In the genomic region with DNA sequence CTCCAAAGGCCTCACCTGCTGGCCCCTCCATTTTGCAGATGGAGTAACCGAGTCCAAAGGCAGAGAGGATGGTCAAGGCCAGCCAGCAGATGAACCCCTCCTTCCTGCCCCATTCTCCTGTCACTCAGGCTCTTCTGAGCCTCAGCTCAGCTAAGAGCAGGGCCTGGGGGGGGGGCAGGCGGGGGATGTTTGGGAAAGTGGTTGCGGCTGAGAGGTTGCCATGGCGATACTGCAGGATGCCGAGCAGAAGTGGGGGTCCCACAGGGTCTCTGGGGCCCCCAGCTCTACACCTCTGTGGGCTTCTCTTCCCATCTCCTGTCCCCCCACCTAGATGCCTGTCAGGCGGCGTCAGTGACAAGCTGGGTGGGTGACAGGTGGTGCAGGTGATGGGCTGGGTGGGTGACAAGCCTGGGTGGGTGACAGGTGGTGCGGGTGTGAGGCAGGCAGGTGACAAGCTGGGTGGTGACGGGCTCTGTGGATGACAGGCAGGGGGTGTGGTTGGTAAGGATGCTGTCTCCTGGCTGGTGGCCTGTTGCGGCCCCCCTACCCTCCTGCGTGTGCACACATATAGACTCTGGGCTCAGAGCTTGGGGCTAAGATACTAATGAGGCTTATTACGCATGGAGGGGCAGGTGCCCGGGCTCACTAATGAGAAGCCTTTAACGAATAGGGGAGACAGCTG, we compare ENCODE assay signal across 12 mouse cellular contexts. TPM values are rescaled to one million over a fixed set of nuclear protein-coding genes. Genes with fewer than 3 reads are reported as not detected.
A peak's percentile ranks its signal among the peaks of the same experiment; 100 is the strongest.
DNase-seq lines count a peak whose midpoint lies in the region; ATAC-seq and TF ChIP-seq lines count a peak whose summit lies in the region.
"Had no signal": no experiment of that assay in that cellular context is flagged by ENCODE, and none has a peak within 500 bp of the region (broad histone marks: within the 10 kb centered on the region; RNA-seq: fewer than 3 reads in every experiment).

No protein-coding gene starts in this region.

- intact Hi-C loops in gastrocnemius, adult 2 months (cut with DNase I): no loop called here

- TF ChIP-seq EP300 in stomach, postnatal 0 days (optimal IDR thresholded peaks at IDR 0.05): no peak

- peaks cover 95% of the 10 kb centered on the region for H3K36me3 ChIP-seq in megakaryocyte, embryonic 14.5 days (replicated peaks; ENCODE audit: low read length)
- peaks cover 13% of the 10 kb centered on the region; the same call in 1 of the 2 replicates for H3K36me3 ChIP-seq in limb, embryonic 15.5 days
- no peaks in the 10 kb centered on the region for H3K36me3 ChIP-seq in stomach, postnatal 0 days (ENCODE audit: control insufficient read depth, insufficient read depth, low read length)

- no peak overlapping the region for H3K9ac ChIP-seq in limb, embryonic 15.5 days
- no peak overlapping the region for H3K9ac ChIP-seq in stomach, postnatal 0 days (ENCODE audit: low read length)

- no peaks in the 10 kb centered on the region for H3K27me3 ChIP-seq in megakaryocyte, embryonic 14.5 days (replicated peaks)
- H3K27me3 ChIP-seq in limb, embryonic 15.5 days: no peaks in the 10 kb centered on the region
- no peaks in the 10 kb centered on the region for H3K27me3 ChIP-seq in stomach, postnatal 0 days (ENCODE audit: control insufficient read depth, insufficient read depth, low read length)

- H3K9me3 ChIP-seq in megakaryocyte, embryonic 14.5 days: no peaks in the 10 kb centered on the region
- H3K9me3 ChIP-seq in limb, embryonic 15.5 days: no peaks in the 10 kb centered on the region
- H3K9me3 ChIP-seq in stomach, postnatal 0 days (ENCODE audit: control insufficient read depth, low read length): no peaks in the 10 kb centered on the region

- H3K4me2 ChIP-seq in limb, embryonic 15.5 days: no peak overlapping the region
- H3K4me2 ChIP-seq in stomach, postnatal 0 days (replicated peaks; ENCODE audit: low read depth): no peak overlapping the region

- WGBS in limb, embryonic 15.5 days: 73% methylated on average over 14 of the region's 14 CpGs
- 81% methylated on average over 14 of the region's 14 CpGs for WGBS in stomach, postnatal 0 days

- peak overlapping the region; percentile 83 for H3K27ac ChIP-seq in gastrocnemius, adult 2 months
- peak overlapping the region; percentile 86 for H3K27ac ChIP-seq in limb, embryonic 15.5 days
- H3K27ac ChIP-seq in stomach, postnatal 0 days (replicated peaks): peak overlapping the region; percentile 30; the same call in 1 of the 2 replicates
- H3K27ac ChIP-seq: macrophage had no signal

- no peak for DNase-seq in gastrocnemius, adult 2 months
- no peak for DNase-seq in gastrocnemius, postnatal 25 days
- no peak for DNase-seq in stomach, postnatal 0 days (ENCODE audit: low spot score)
- DNase-seq in layer of hippocampus, adult 11-12 months (ENCODE audit: low spot score): no peak
- DNase-seq in frontal cortex, adult 2 months (ENCODE audit: extremely low spot score in 1 of 2, low spot score in 1 of 2): no peak
- DNase-seq: right cerebral cortex, postnatal 25 days; thymus, postnatal 14 days had no signal

- no peak overlapping the region for H3K4me3 ChIP-seq in gastrocnemius, adult 2 months
- peak overlapping the region; percentile 69 for H3K4me3 ChIP-seq in megakaryocyte, embryonic 14.5 days (replicated peaks)
- no peak overlapping the region for H3K4me3 ChIP-seq in limb, embryonic 15.5 days
- no peak overlapping the region for H3K4me3 ChIP-seq in stomach, postnatal 0 days (ENCODE audit: low read depth, low read length)

- H3K4me1 ChIP-seq in megakaryocyte, embryonic 14.5 days: peaks cover 100% of the 10 kb centered on the region
- H3K4me1 ChIP-seq in limb, embryonic 15.5 days: peaks cover 97% of the 10 kb centered on the region
- H3K4me1 ChIP-seq in stomach, postnatal 0 days (replicated peaks; ENCODE audit: control insufficient read depth, insufficient read depth): peaks cover 31% of the 10 kb centered on the region

- TF ChIP-seq CTCF in gastrocnemius, adult 2 months (IDR thresholded peaks at IDR 0.05): no peak
- no peak for TF ChIP-seq CTCF in stomach, postnatal 0 days (IDR thresholded peaks at IDR 0.05; ENCODE audit: low read depth)

- no peak for ATAC-seq in megakaryocyte, adult 5-6 weeks (ENCODE audit: poor library complexity, severe bottlenecking)
- no peak for ATAC-seq in limb, embryonic 15.5 days (ENCODE audit: insufficient number of reproducible peaks, low FRiP score, low TSS enrichment, low read depth)
- ATAC-seq in stomach, postnatal 0 days (ENCODE audit: low FRiP score, low TSS enrichment): no peak
- ATAC-seq: CD4-positive, CD25-positive, alpha-beta regulatory T cell, adult 4 months had no signal

RNA-seq across cellular contexts. Expression of gene Ahdc1, which starts 12.0 kb away (rescaled TPM):
- total RNA-seq in gastrocnemius, adult 2 months (2021): 10 to 100 TPM; 30.2 to 55.1 TPM
- total RNA-seq in gastrocnemius, postnatal 25 days (2021): 10 to 100 TPM; 29.3 to 32.8 TPM
- 42.4 and 114 TPM in 2 replicates for polyA plus RNA-seq in megakaryocyte, embryonic 14.5 days (2012; ENCODE audit: insufficient read depth, low replicate concordance)
- 3.0 and 4.4 TPM in 2 replicates for total RNA-seq in megakaryocyte, adult 5-6 weeks (2015)
- 0.77 and 3.6 TPM in 2 replicates for total RNA-seq in megakaryocyte, adult 5-6 weeks (2017)
- 10.7 and 13.2 TPM in 2 replicates for polyA plus RNA-seq in limb, embryonic 15.5 days (2015; fragmentation: Nextera tagmentation; extraction: Ambion mirVana)
- polyA plus RNA-seq in stomach, postnatal 0 days (2015; fragmentation: Nextera tagmentation; extraction: Ambion mirVana): 2.8 and 3.2 TPM in 2 replicates
- 28.5 and 28.6 TPM in 2 replicates for polyA plus RNA-seq in frontal cortex, adult 2 months (2012; rRNA removed)

RNA-seq across cellular contexts. Expression of gene Fgr, which starts 49.2 kb away (rescaled TPM):
- total RNA-seq in gastrocnemius, adult 2 months (2021): under 1 TPM in 1 of 2 experiments, not detected in 1; 0.06 TPM
- total RNA-seq in gastrocnemius, postnatal 25 days (2021): under 1 TPM in 1 of 2 experiments, not detected in 1; 0.43 TPM
- 4.8 TPM in 1 of 2 replicates, not detected in the other for polyA plus RNA-seq in megakaryocyte, embryonic 14.5 days (2012; ENCODE audit: insufficient read depth, low replicate concordance)
- 108 and 116 TPM in 2 replicates for total RNA-seq in megakaryocyte, adult 5-6 weeks (2015)
- 111 and 112 TPM in 2 replicates for total RNA-seq in megakaryocyte, adult 5-6 weeks (2017)
- polyA plus RNA-seq in limb, embryonic 15.5 days (2015; fragmentation: Nextera tagmentation; extraction: Ambion mirVana): 0.36 and 0.41 TPM in 2 replicates
- 0.15 and 0.18 TPM in 2 replicates for polyA plus RNA-seq in stomach, postnatal 0 days (2015; fragmentation: Nextera tagmentation; extraction: Ambion mirVana)
- 0.18 and 0.19 TPM in 2 replicates for polyA plus RNA-seq in frontal cortex, adult 2 months (2012; rRNA removed)

Comparison
In these comparisons a context has a peak if more than half of its experiments do, and no peak if none do; other contexts are left out.
1. H3K27ac ChIP-seq: peak in every context shown above with its lines; median percentile 86 in limb, embryonic 15.5 days; 83 in gastrocnemius, adult 2 months; 30 in stomach, postnatal 0 days.